Mouse (Mus musculus) heart, embryonic 14.5 days (tissue): ENCODE results near the gene Gm266. TPM values are rescaled to one million over a fixed set of nuclear protein-coding genes. Genes with fewer than 3 reads are reported as not detected.

Experiments
- ATAC-seq: fragments of 200-750 bp; cut with Nextera tagmentation; 2 replicates; pipeline ENCODE4 v1.8.0; 2017; ENCODE audit warnings: low read depth, moderate TSS enrichment; ENCODE audit not compliant: insufficient number of reproducible peaks, insufficient read depth, low FRiP score
- H3K27ac ChIP-seq, 2 experiments: fragments of 200-500 bp in 1 of 2; fragments of 300-500 bp in 1 of 2; sonication (generic) in 1 of 2; replicated peaks in 1 of 2; 2 replicates each; pipeline ENCODE4 v1.5.1; 2012 to 2014; ENCODE audit warnings: low read depth in 2 of 2, low read length in 2 of 2, control low read depth in 1 of 2, mild to moderate bottlenecking in 1 of 2, mixed read lengths in 1 of 2; ENCODE audit not compliant: control insufficient read depth in 1 of 2, insufficient read depth in 1 of 2
- H3K27me3 ChIP-seq: fragments of 300-500 bp; sonication (generic); 2 replicates; pipeline ENCODE4 v1.6.1; 2014; ENCODE audit warnings: mild to moderate bottlenecking, low read length, control low read depth; ENCODE audit not compliant: control insufficient read depth, insufficient read depth
- H3K36me3 ChIP-seq: fragments of 300-500 bp; sonication (generic); 2 replicates; pipeline ENCODE4 v1.6.1; 2014; ENCODE audit warnings: mild to moderate bottlenecking, control low read depth, low read length, mixed read lengths; ENCODE audit not compliant: control insufficient read depth, insufficient read depth
- H3K4me1 ChIP-seq, 2 experiments: fragments of 200-500 bp in 1 of 2; fragments of 300-500 bp in 1 of 2; sonication (generic) in 1 of 2; 2 replicates each; pipeline ENCODE4 v1.6.1; 2012 to 2014; ENCODE audit warnings: low read length in 2 of 2, control low read depth in 1 of 2, mixed read lengths in 1 of 2; ENCODE audit not compliant: control insufficient read depth in 2 of 2, insufficient read depth in 2 of 2
- H3K4me2 ChIP-seq: fragments of 300-500 bp; sonication (generic); 2 replicates; pipeline ENCODE4 v1.6.1; 2014; ENCODE audit warnings: mild to moderate bottlenecking, low read length
- H3K4me3 ChIP-seq, 2 experiments: fragments of 200-500 bp in 1 of 2; fragments of 300-500 bp in 1 of 2; sonication (generic) in 1 of 2; 2 replicates each; pipeline ENCODE4 v1.5.1; 2012 to 2014; ENCODE audit warnings: low read length in 2 of 2, mild to moderate bottlenecking in 2 of 2, control low read depth in 1 of 2, low read depth in 1 of 2, moderate library complexity in 1 of 2; ENCODE audit not compliant: control insufficient read depth in 1 of 2, insufficient read depth in 1 of 2
- H3K9ac ChIP-seq: fragments of 300-500 bp; sonication (generic); 2 replicates; pipeline ENCODE4 v1.6.1; 2014; ENCODE audit warnings: mild to moderate bottlenecking, low read length
- H3K9me3 ChIP-seq: fragments of 300-500 bp; sonication (generic); 2 replicates; pipeline ENCODE4 v1.6.1; 2016; ENCODE audit warnings: low read length, control low read depth; ENCODE audit not compliant: control insufficient read depth
- WGBS: fragments of 180-500 bp; shearing (Covaris S2); extraction: QIAGEN DNeasy Blood & Tissue Kit; methylation state at CpG from one replicate; pipeline ENCODE4 v1.1.7; 2014; 5-methylcytosine and 5-hydroxymethylcytosine counted together
- polyA plus RNA-seq: library from polyadenylated mRNA; unstranded; fragments of >200 nt; fragmentation: Nextera tagmentation; extraction: Ambion mirVana; gene quantifications from 2 replicates; pipeline ENCODE4 v1.2.1, GENCODE M21; 2014

Gm266 gene
- polyA plus RNA-seq, 1 experiment from 2014 or later = 1.4 TPM

- H3K36me3 ChIP-seq = no peaks in the 10 kb centered on the region
- WGBS = 1% methylated on average over 63 of the region's 63 CpGs
- no peaks in the 10 kb centered on the region for H3K9me3 ChIP-seq
- H3K27ac ChIP-seq = no peak overlapping the region
- H3K4me1 ChIP-seq = peaks cover 3 to 21% of the 10 kb centered on the region in 2 experiments
- peak overlapping the region; percentile 48 to 53 for H3K4me3 ChIP-seq
- no peak for ATAC-seq
- peaks cover 63% of the 10 kb centered on the region for H3K27me3 ChIP-seq
- peak overlapping the region; percentile 60 for H3K9ac ChIP-seq
- H3K4me2 ChIP-seq = peak overlapping the region; percentile 91
These were observed 474 bp downstream of the Gm266 start for GRCm38 (mm10) chr12:111485046-111485651.

- peaks cover 15% of the 10 kb centered on the region for H3K27me3 ChIP-seq
- no peak for ATAC-seq
- peaks cover under 1 to 5% of the 10 kb centered on the region in 2 experiments; a peak in 2 of 4 replicates for H3K4me1 ChIP-seq
- WGBS = 69% methylated on average over 2 of the region's 2 CpGs
- no peak overlapping the region for H3K27ac ChIP-seq
- H3K9me3 ChIP-seq = no peaks in the 10 kb centered on the region
- H3K36me3 ChIP-seq = no peaks in the 10 kb centered on the region
- no peak overlapping the region for H3K4me3 ChIP-seq
- no peak overlapping the region for H3K9ac ChIP-seq
- H3K4me2 ChIP-seq = no peak overlapping the region
These were observed 5.7 kb downstream of the Gm266 start for GRCm38 (mm10) chr12:111479917-111480316.

- Histone ChIP-seq H3K4me2 (no peak overlapping the region), H3K4me1 (no peaks in the 10 kb centered on the region), H3K4me3 (no peak overlapping the region), H3K9me3 (no peaks in the 10 kb centered on the region), H3K27ac (no peak overlapping the region), H3K36me3 (no peaks in the 10 kb centered on the region), H3K27me3 (peaks cover 5% of the 10 kb centered on the region), H3K9ac (no peak overlapping the region)
- WGBS = 55% methylated on average over 5 of the region's 5 CpGs
- ATAC-seq = no peak
These were observed 6.7 kb downstream of the Gm266 start for GRCm38 (mm10) chr12:111478924-111479323.

GRCm38 (mm10) chr12:111474893-111475643 lies 10.6 kb downstream of the Gm266 start:
- no peak overlapping the region for H3K4me3 ChIP-seq
- peaks cover 3% of the 10 kb centered on the region; the same call in 1 of the 2 replicates for H3K27me3 ChIP-seq
- no peak overlapping the region for H3K9ac ChIP-seq
- no peak overlapping the region for H3K4me2 ChIP-seq
- 43% methylated on average over 8 of the region's 8 CpGs for WGBS
- peak; percentile 31; the same call in 1 of the 2 replicates for ATAC-seq
- H3K27ac ChIP-seq = no peak overlapping the region
- H3K36me3 ChIP-seq = no peaks in the 10 kb centered on the region
- H3K9me3 ChIP-seq = no peaks in the 10 kb centered on the region
- no peaks in the 10 kb centered on the region for H3K4me1 ChIP-seq

- H3K4me2 ChIP-seq = no peak overlapping the region
- H3K36me3 ChIP-seq = no peaks in the 10 kb centered on the region
- no peak overlapping the region for H3K27ac ChIP-seq
- no peaks in the 10 kb centered on the region for H3K4me1 ChIP-seq
- no peak for ATAC-seq
- no peak overlapping the region for H3K9ac ChIP-seq
- H3K27me3 ChIP-seq = peaks cover 3% of the 10 kb centered on the region; the same call in 1 of the 2 replicates
- 88% methylated on average over 3 of the region's 3 CpGs for WGBS
- H3K9me3 ChIP-seq = no peaks in the 10 kb centered on the region
- H3K4me3 ChIP-seq = no peak overlapping the region
These were observed 11.2 kb downstream of the Gm266 start for GRCm38 (mm10) chr12:111474384-111474783.

GRCm38 (mm10) chr12:111472886-111473285 lies 12.7 kb downstream of the Gm266 start:
- H3K27ac ChIP-seq = no peak overlapping the region
- WGBS = 82% methylated on average over 5 of the region's 5 CpGs
- peaks cover 6% of the 10 kb centered on the region for H3K27me3 ChIP-seq
- no peak overlapping the region for H3K4me3 ChIP-seq
- no peaks in the 10 kb centered on the region for H3K9me3 ChIP-seq
- no peak overlapping the region for H3K9ac ChIP-seq
- no peaks in the 10 kb centered on the region for H3K36me3 ChIP-seq
- ATAC-seq = no peak
- no peak overlapping the region for H3K4me2 ChIP-seq
- no peaks in the 10 kb centered on the region for H3K4me1 ChIP-seq

- Histone ChIP-seq H3K27me3 (peaks cover 6% of the 10 kb centered on the region), H3K4me3 (no peak overlapping the region), H3K4me1 (no peaks in the 10 kb centered on the region), H3K9ac (no peak overlapping the region), H3K36me3 (no peaks in the 10 kb centered on the region), H3K4me2 (no peak overlapping the region), H3K27ac (no peak overlapping the region), H3K9me3 (no peaks in the 10 kb centered on the region)
- no peak for ATAC-seq
- WGBS = 70% methylated on average over 3 of the region's 3 CpGs
These were observed 13.9 kb downstream of the Gm266 start for GRCm38 (mm10) chr12:111471721-111472120.
